Mouse (Mus musculus): ENCODE measurements around the gene Best2.

The Best2 gene

DNA sequence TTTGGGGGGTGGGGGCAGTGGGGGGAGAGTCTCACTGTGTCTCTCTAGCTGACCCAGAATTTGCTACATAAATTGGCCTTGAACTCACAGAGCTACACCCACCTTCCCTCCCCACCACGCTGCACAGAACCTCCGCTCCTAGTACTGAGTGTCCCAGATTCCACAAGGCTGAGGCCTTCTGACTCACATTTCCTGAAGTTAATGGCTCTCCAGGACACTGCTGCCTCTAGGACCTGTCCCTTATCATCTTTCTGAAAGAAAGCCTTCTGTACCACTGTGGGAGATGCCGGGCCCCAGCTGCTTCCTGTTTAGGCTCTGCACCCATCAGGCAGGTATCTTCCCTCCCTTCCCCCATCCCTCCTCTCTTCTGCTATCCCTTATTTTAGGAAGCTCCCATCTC lies 47.7 kb downstream of the Best2 start:
- peak; percentile 58 for DNase-seq

DNA sequence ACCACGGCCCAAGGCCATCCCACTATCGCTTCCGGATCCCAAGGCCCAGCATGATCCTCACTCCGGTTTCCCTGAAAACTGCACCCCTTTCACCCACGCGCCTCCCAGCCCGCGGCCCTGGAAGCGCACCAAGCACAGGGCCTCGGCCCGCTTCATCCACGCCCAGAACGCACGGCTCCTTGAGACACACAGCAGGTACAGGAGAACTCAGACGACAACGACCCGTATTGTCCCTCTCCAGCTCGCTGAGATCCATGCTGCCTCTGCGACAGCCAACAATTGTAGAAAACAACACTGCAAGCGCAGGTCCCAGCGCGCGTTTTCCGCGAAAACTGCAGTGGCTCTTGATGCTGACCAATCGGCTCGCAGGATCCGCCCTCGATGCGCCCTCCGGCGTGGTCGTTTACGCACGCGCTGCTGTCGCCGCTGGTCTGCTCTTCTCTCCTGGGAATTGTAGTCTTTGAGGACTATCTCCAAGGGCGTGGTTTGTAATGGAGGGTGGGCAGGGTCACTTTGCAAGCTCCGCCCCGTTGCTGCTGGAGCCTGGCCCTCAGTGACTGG lies 48.5 kb downstream of the Best2 start:
- peak; percentile 96 for DNase-seq

DNA sequence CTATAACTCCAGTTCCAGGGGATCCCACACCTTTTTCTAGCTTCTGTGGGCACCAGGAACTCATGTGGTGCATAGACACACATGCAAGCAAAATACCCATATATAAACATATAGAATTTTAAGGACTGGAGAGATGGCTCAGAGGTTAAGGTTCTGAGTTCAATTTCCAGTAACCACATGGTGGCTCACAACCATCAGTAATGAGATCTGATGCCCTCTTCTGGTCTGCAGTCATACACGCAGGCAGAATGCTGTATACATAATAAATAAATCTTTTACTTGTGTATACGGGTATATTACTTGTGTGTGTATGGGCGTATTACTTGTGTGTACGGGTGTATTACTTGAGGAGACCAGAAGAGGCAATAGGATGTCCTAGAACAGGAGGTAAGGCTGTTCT lies 50.4 kb downstream of the Best2 start:
- DNase-seq, result no peak

DNA sequence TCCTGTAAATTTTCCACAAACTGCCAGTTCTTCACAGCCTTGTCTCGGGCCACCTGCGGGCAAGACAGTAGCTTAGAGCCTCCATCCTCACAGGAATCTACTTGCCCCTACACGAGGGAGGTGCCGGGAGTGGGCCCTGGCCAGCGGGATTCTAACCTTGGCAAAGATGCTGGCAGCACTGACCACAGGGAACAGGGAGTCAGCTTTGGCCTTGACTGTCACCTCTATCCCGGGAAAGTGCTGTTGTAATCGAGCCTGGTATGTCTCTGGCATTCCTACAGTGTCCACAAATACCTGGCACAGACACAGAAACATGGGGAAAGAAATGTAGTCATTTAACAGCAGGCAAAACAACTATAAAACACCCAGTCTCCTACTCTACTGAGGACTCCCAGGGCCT lies 54.5 kb downstream of the Best2 start:
- DNase-seq, result no peak

Data from cerebellum, adult 9-11 months (tissue).